Mouse (Mus musculus): ENCODE data around the gene Fgfr1op.

Fgfr1op gene

GRCm38 (mm10) chr17:8232089-8232488 is 66.8 kb downstream of the Fgfr1op start:
- peak; percentile 83 to 85 for DNase-seq

- peak in 1 of 2 experiments; percentile 17 for DNase-seq
Observed at GRCm38 (mm10) chr17:8233618-8234214, 68.4 kb downstream of the Fgfr1op start.

GRCm38 (mm10) chr17:8234537-8234936 is 69.2 kb downstream of the Fgfr1op start:
- no peak for DNase-seq

- DNase-seq: no peak
Observed at GRCm38 (mm10) chr17:8235743-8236142, 70.4 kb downstream of the Fgfr1op start, which contains the start of gene Ccr6. TSS of gene Ccr6 (plus strand) at chr17:8236043.

- DNase-seq: peak in 1 of 2 experiments; percentile 54
Observed at GRCm38 (mm10) chr17:8238012-8238710, 72.9 kb downstream of the Fgfr1op start.

- DNase-seq: no peak
Observed at GRCm38 (mm10) chr17:8239561-8239960, 74.3 kb downstream of the Fgfr1op start.

- no peak for DNase-seq
Observed at GRCm38 (mm10) chr17:8240517-8240916, 75.2 kb downstream of the Fgfr1op start.

GRCm38 (mm10) chr17:8241645-8242044 is 76.3 kb downstream of the Fgfr1op start:
- DNase-seq: no peak

GRCm38 (mm10) chr17:8242186-8242585 is 76.9 kb downstream of the Fgfr1op start:
- DNase-seq: no peak

GRCm38 (mm10) chr17:8244124-8244523 is 78.8 kb downstream of the Fgfr1op start:
- no peak for DNase-seq

- no peak for DNase-seq
Observed at GRCm38 (mm10) chr17:8246102-8246754, 80.9 kb downstream of the Fgfr1op start.
